Mouse (Mus musculus): ENCODE results near the gene C2cd2. TPM values are rescaled to one million over a fixed set of nuclear protein-coding genes. Genes with fewer than 3 reads are reported as not detected.

Gene C2cd2
- total and polyA plus RNA-seq, 3 experiments: 7.7 to 14.5 (median 11.2) TPM

- DNase-seq (ENCODE audit: extremely low read depth): no peak
- no peaks in the 10 kb centered on the region for H3K9me3 ChIP-seq (replicated peaks; ENCODE audit: low read length)
- in situ Hi-C loops (cut with MboI; ENCODE audit: low pct_ligation_motif_present, low pct_unique_long_range_greater_than_20kb, low sequenced_read_pairs): no loop called here
- no peaks in the 10 kb centered on the region for H3K27me3 ChIP-seq (replicated peaks)
- no peak overlapping the region for H3K27ac ChIP-seq (ENCODE audit: insufficient read depth, low read depth)
- no peaks in the 10 kb centered on the region for H3K4me1 ChIP-seq (ENCODE audit: control insufficient read depth in 1 of 2, insufficient read depth in 2 of 2)
- no peaks in the 10 kb centered on the region for H3K36me3 ChIP-seq (replicated peaks in 1 of 2; ENCODE audit: control insufficient read depth in 1 of 2, insufficient read depth in 1 of 2, low read length in 1 of 2)
- TF ChIP-seq EP300 (IDR thresholded peaks at IDR 0.05; ENCODE audit: low read length) (no peak), ETS1 (conservative IDR thresholded peaks at IDR 0.05; ENCODE audit: low read depth, low read length) (no peak), ZNF384 (IDR thresholded peaks at IDR 0.05; ENCODE audit: low read depth, low read length) (no peak), NRF1 (IDR thresholded peaks at IDR 0.05; ENCODE audit: low read depth, low read length) (no peak), USF2 (conservative IDR thresholded peaks at IDR 0.05; ENCODE audit: low read depth, low read length) (no peak), POLR2AphosphoS2 (IDR thresholded peaks at IDR 0.05; ENCODE audit: low read depth, low read length) (no peak), MYC (IDR thresholded peaks at IDR 0.05; ENCODE audit: low read depth, low read length) (no peak), UBTF (IDR thresholded peaks at IDR 0.05; ENCODE audit: low read depth, low read length) (no peak), ZKSCAN1 (IDR thresholded peaks at IDR 0.05; ENCODE audit: borderline replicate concordance, low read depth, low read length) (no peak), RCOR1 (conservative IDR thresholded peaks at IDR 0.05; ENCODE audit: low read depth, low read length) (no peak), USF1 (IDR thresholded peaks at IDR 0.05; ENCODE audit: low read depth, low read length) (no peak), JUN (IDR thresholded peaks at IDR 0.05; ENCODE audit: insufficient read depth, low read depth, low read length) (no peak), E2F4 (IDR thresholded peaks at IDR 0.05; ENCODE audit: insufficient replicate concordance, low read depth, low read length) (no peak), MAX (IDR thresholded peaks at IDR 0.05; ENCODE audit: low read length) (no peak)
- H3K79me2 ChIP-seq (replicated peaks; ENCODE audit: control insufficient read depth, extremely low read depth, insufficient read depth, poor library complexity, severe bottlenecking): no peaks in the 10 kb centered on the region
- H3K9ac ChIP-seq (ENCODE audit: insufficient read depth, low read depth): no peak overlapping the region
- H3K4me2 ChIP-seq (ENCODE audit: insufficient read depth, low read depth, poor library complexity, severe bottlenecking): no peak overlapping the region
- no peak overlapping the region for H3K4me3 ChIP-seq (replicated peaks in 1 of 3; ENCODE audit: low read depth in 2 of 3, low read length in 2 of 3, poor library complexity in 1 of 3)
- dilution Hi-C loops (cut with MboI; ENCODE audit: extremely low pct_ligation_motif_present, extremely low pct_unique_long_range_greater_than_20kb, low sequenced_read_pairs): no loop called here
Measured at GRCm38 (mm10) chr16:97984589-97984988, 22.2 kb upstream of the C2cd2 start.

DNA sequence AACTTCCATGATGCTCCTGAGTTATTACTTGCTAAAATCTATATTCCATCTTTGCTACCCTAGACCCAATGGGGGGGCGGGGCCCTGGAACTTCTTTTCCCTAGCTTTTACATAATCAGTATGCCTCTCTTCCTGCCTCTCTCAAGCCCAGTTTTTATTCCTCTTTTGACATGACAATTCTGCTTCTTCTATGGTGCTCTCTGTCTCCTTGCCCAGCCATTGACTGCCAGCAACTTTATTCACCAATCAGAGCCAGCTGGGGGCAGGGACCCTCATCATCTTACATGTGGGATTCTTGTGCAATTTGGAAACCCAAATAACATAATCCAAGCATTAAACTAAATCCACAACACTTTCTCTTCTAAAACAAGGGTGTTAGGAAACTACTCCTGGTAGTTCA lies 19.0 kb upstream of the C2cd2 start:
- no peak overlapping the region for H3K27ac ChIP-seq (ENCODE audit: insufficient read depth, low read depth)
- dilution Hi-C loops (cut with MboI; ENCODE audit: extremely low pct_ligation_motif_present, extremely low pct_unique_long_range_greater_than_20kb, low sequenced_read_pairs) (no loop called here), in situ Hi-C loops (cut with MboI; ENCODE audit: low pct_ligation_motif_present, low pct_unique_long_range_greater_than_20kb, low sequenced_read_pairs) (no loop called here)
- no peaks in the 10 kb centered on the region for H3K9me3 ChIP-seq (replicated peaks; ENCODE audit: low read length)
- no peaks in the 10 kb centered on the region for H3K79me2 ChIP-seq (replicated peaks; ENCODE audit: control insufficient read depth, extremely low read depth, insufficient read depth, poor library complexity, severe bottlenecking)
- H3K9ac ChIP-seq (ENCODE audit: insufficient read depth, low read depth): no peak overlapping the region
- H3K4me1 ChIP-seq (ENCODE audit: control insufficient read depth in 1 of 2, insufficient read depth in 2 of 2): peaks cover 0 to 9% of the 10 kb centered on the region in 2 experiments; a peak in 2 of 4 replicates
- no peak overlapping the region for H3K4me2 ChIP-seq (ENCODE audit: insufficient read depth, low read depth, poor library complexity, severe bottlenecking)
- H3K36me3 ChIP-seq (replicated peaks in 1 of 2; ENCODE audit: control insufficient read depth in 1 of 2, insufficient read depth in 1 of 2, low read length in 1 of 2): no peaks in the 10 kb centered on the region
- no peak overlapping the region for H3K4me3 ChIP-seq (replicated peaks in 1 of 3; ENCODE audit: low read depth in 2 of 3, low read length in 2 of 3, poor library complexity in 1 of 3)
- no peaks in the 10 kb centered on the region for H3K27me3 ChIP-seq (replicated peaks)
- no peak for DNase-seq (ENCODE audit: extremely low read depth)
- TF ChIP-seq MEF2A (IDR thresholded peaks at IDR 0.05; ENCODE audit: borderline replicate concordance, low read depth, low read length) (no peak), CHD1 (IDR thresholded peaks at IDR 0.05; ENCODE audit: low read depth, low read length) (no peak), MAZ (IDR thresholded peaks at IDR 0.05; ENCODE audit: low read depth, low read length) (no peak), IRF4 (IDR thresholded peaks at IDR 0.05; ENCODE audit: low read depth, low read length) (no peak), BHLHE40 (IDR thresholded peaks at IDR 0.05; ENCODE audit: low read depth, low read length) (no peak), SMC3 (IDR thresholded peaks at IDR 0.05; ENCODE audit: low read depth, low read length) (no peak), MAFK (IDR thresholded peaks at IDR 0.05; ENCODE audit: insufficient replicate concordance, low read length) (no peak), JUND (conservative IDR thresholded peaks at IDR 0.05; ENCODE audit: low read depth, low read length) (no peak), ZNF384 (IDR thresholded peaks at IDR 0.05; ENCODE audit: low read depth, low read length) (no peak), USF2 (conservative IDR thresholded peaks at IDR 0.05; ENCODE audit: low read depth, low read length) (no peak), ELF1 (IDR thresholded peaks at IDR 0.05; ENCODE audit: low read depth, low read length) (no peak), CHD2 (IDR thresholded peaks at IDR 0.05; ENCODE audit: low read length) (no peak), ZKSCAN1 (IDR thresholded peaks at IDR 0.05; ENCODE audit: borderline replicate concordance, low read depth, low read length) (no peak), E2F4 (IDR thresholded peaks at IDR 0.05; ENCODE audit: insufficient replicate concordance, low read depth, low read length) (no peak), USF1 (IDR thresholded peaks at IDR 0.05; ENCODE audit: low read depth, low read length) (no peak), JUN (IDR thresholded peaks at IDR 0.05; ENCODE audit: insufficient read depth, low read depth, low read length) (no peak)

All from CH12.LX (cell line).